Mouse (Mus musculus) heart, postnatal 0 days (tissue): ENCODE results near the gene Mtmr14. TPM values are rescaled to one million over a fixed set of nuclear protein-coding genes. Genes with fewer than 3 reads are reported as not detected.

Experiments
- ATAC-seq: fragments of 200-750 bp; cut with Nextera tagmentation; 2 replicates; pipeline ENCODE4 v1.8.0; 2017; ENCODE audit warnings: low read depth, moderate number of reproducible peaks, moderate library complexity; ENCODE audit not compliant: insufficient read depth
- DNase-seq: peaks from one replicate; pipeline ENCODE4 v3.0.0-alpha.2; 2016; ENCODE audit warnings: low spot score
- H3K27ac ChIP-seq: fragments of 300-500 bp; sonication (generic); 2 replicates; pipeline ENCODE4 v1.5.1; 2014; ENCODE audit warnings: low read depth, mild to moderate bottlenecking
- H3K27me3 ChIP-seq: fragments of 300-500 bp; sonication (generic); 2 replicates; pipeline ENCODE4 v1.6.1; 2014; ENCODE audit warnings: low read length, mixed read lengths; ENCODE audit not compliant: control insufficient read depth, insufficient read depth
- H3K36me3 ChIP-seq: fragments of 300-500 bp; sonication (generic); replicated peaks from 2 replicates; pipeline ENCODE4 v1.6.1; 2014; ENCODE audit warnings: low read length, mixed read lengths; ENCODE audit not compliant: control insufficient read depth, insufficient read depth
- H3K4me1 ChIP-seq: fragments of 300-500 bp; sonication (generic); 2 replicates; pipeline ENCODE4 v1.6.1; 2014; ENCODE audit warnings: antibody characterized with exemption; ENCODE audit not compliant: control insufficient read depth, insufficient read depth
- H3K4me2 ChIP-seq: fragments of 300-500 bp; sonication (generic); 2 replicates; pipeline ENCODE4 v1.6.1; 2014; ENCODE audit warnings: low read depth, mild to moderate bottlenecking, low read length, moderate library complexity
- H3K4me3 ChIP-seq: fragments of 300-500 bp; sonication (generic); 2 replicates; pipeline ENCODE4 v1.5.1; 2014; ENCODE audit warnings: low read depth, low read length
- H3K9ac ChIP-seq: fragments of 300-500 bp; sonication (generic); replicated peaks from 2 replicates; pipeline ENCODE4 v1.6.1; 2014; ENCODE audit warnings: low read depth, low read length, mixed read lengths
- H3K9me3 ChIP-seq: fragments of 300-500 bp; sonication (generic); replicated peaks from 2 replicates; pipeline ENCODE4 v1.6.1; 2016; ENCODE audit warnings: low read length; ENCODE audit not compliant: control insufficient read depth
- CTCF ChIP-seq: IDR thresholded peaks from 2 replicates; pipeline ENCODE4 v1.5.1; 2016; ENCODE audit warnings: antibody characterized with exemption, control low read depth, low read depth
- EP300 ChIP-seq: IDR thresholded peaks from 2 replicates; pipeline ENCODE4 v1.6.1; 2016; ENCODE audit warnings: antibody characterized with exemption, low read depth
- WGBS: fragments of 180-500 bp; shearing (Covaris S2); extraction: QIAGEN DNeasy Blood & Tissue Kit; methylation state at CpG from one replicate; pipeline ENCODE4 v1.1.7; 2014; 5-methylcytosine and 5-hydroxymethylcytosine counted together
- polyA plus RNA-seq: library from polyadenylated mRNA; unstranded; fragments of >200 nt; fragmentation: Nextera tagmentation; extraction: Ambion mirVana; gene quantifications from 2 replicates; pipeline ENCODE4 v1.2.1, GENCODE M21; 2015
- total RNA-seq: library from RNA; depleted of rRNA; stranded (reverse); fragments of >200 nt; gene quantifications from 2 replicates; pipeline ENCODE4 v1.2.3, GENCODE M21; 2014; ENCODE audit warnings: low replicate concordance; rRNA removed

Mtmr14 gene
- 26.9 and 49.5 TPM in 2 replicates for total RNA-seq
- polyA plus RNA-seq, result 14.3 and 17.5 TPM in 2 replicates

DNA sequence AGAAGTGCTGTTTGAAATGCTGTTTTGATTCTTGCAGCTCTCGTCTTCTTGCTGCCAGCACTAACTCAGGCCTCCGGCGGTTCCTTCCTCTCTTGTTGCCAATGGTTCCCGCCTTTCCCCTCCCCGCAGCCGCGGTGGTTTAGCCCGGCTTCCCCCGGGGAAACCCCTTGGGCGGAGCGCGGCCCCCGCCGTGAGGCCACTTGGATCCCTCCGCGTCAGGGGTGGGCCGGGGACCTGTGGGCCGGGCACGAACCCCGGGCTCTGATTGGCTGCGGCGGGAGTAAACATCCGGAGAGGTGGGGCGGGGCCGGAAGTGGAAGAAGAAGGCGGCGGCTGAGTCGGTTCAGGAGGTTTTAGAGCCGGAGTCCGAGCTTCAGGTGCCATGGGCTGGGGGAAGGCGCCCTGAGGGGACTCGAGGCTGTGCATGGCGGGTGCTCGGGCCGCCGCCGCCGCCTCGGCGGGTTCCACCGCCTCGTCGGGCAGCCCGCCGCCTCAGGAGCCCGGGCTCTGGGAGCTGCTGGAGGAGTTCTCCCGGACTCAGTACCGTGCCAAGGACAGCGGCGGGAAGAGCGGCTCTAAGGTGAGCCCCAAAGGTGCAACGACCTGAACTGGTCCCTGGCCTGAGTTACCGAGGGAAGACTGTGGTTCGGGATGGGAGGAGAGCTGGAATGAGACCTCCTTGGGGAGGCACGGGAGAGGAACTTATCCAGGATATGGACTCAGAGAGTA, at the start of gene Mtmr14:
Gene Mtmr14 (plus strand): TSS at position 302 of the 729 bp plus-strand sequence.
- TF ChIP-seq EP300 (peak; percentile 89), CTCF (no peak)
- peak; percentile 97 for DNase-seq
- H3K36me3 ChIP-seq, result peaks cover 6% of the 10 kb centered on the region; the same call in 1 of the 2 replicates
- peak within 1 kb of the TSS; percentile 91 for H3K4me3 ChIP-seq
- H3K9me3 ChIP-seq, result no peaks in the 10 kb centered on the region
- WGBS, result under 1% methylated on average over 48 of the region's 55 CpGs
- H3K4me1 ChIP-seq, result peaks cover 9% of the 10 kb centered on the region
- peak within 1 kb of the TSS; percentile 89 for H3K4me2 ChIP-seq
- ATAC-seq, result peak; percentile 100
- H3K27me3 ChIP-seq, result no peaks in the 10 kb centered on the region
- peak within 1 kb of the TSS; percentile 80 for H3K27ac ChIP-seq
- H3K9ac ChIP-seq, result peak within 1 kb of the TSS; percentile 89

DNA sequence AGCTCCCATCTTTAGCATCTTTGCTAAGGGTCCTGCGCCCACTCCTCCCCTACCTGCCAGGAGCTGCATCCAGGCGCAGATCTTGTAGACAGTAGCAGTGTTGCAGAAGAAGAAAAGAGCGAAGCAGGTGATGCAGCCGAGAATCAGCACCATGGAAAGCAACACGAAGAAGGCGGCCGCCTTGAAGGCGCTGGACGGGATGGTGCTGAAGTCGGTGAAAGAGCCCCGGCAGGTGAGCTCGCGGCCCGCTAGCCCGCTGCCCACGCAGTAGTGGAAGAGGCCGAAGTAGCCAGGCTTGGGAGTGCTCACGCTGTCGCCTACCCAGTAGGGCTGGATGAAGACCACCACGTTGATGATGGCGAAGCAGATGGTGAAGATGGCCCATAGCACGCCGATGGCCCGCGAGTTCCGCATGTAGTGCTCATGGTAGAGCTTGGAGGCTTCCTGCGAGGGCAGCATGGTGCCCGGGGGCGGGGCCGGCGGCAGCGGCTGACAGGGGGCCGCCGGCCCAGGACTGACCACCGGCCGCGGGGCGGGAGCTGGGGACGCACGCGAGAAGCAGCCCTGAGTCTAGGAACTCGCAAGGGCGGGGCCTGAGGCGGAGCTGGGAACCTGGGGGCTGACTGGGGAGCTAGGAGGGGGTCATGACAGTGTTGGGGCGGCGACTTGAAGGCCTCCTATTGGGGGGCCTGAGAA, 43.7 kb upstream of the Mtmr14 start:
- no peaks in the 10 kb centered on the region for H3K36me3 ChIP-seq
- no peak overlapping the region for H3K4me2 ChIP-seq
- no peak for TF ChIP-seq CTCF
- TF ChIP-seq EP300, result no peak
- H3K4me3 ChIP-seq, result no peak overlapping the region
- H3K4me1 ChIP-seq, result peaks cover 7% of the 10 kb centered on the region; the same call in 1 of the 2 replicates
- H3K27ac ChIP-seq, result no peak overlapping the region
- peaks cover 48% of the 10 kb centered on the region for H3K27me3 ChIP-seq
- no peak overlapping the region for H3K9ac ChIP-seq
- 3% methylated on average over 45 of the region's 46 CpGs for WGBS
- H3K9me3 ChIP-seq, result no peaks in the 10 kb centered on the region
- DNase-seq (peak; percentile 30), ATAC-seq (peak; percentile 36; the same call in 1 of the 2 replicates)

DNA sequence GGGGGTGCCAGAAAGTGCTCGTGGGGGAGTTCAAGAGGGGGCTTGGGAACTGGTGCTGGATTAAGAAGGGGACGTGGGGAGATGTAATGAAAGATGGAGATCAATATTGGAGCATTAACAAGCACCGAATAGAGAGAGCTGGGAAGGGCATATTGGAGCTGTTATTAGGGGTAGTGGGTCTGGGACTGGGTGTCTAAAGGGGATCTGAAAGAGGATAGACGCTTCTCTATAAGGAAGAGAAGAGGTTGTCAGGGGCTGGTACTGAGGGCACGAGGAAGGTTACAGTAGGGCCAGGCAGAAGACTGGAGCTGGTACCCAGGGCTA, 43.2 kb upstream of the Mtmr14 start:
- H3K9me3 ChIP-seq, result no peaks in the 10 kb centered on the region
- TF ChIP-seq EP300 (no peak), CTCF (no peak)
- peak overlapping the region; percentile 50 for H3K4me3 ChIP-seq
- WGBS, result 5% methylated on average over 5 of the region's 5 CpGs
- no peak overlapping the region for H3K9ac ChIP-seq
- no peak for DNase-seq
- peak overlapping the region; percentile 62 for H3K4me2 ChIP-seq
- peaks cover 48% of the 10 kb centered on the region for H3K27me3 ChIP-seq
- no peak overlapping the region for H3K27ac ChIP-seq
- H3K36me3 ChIP-seq, result no peaks in the 10 kb centered on the region
- H3K4me1 ChIP-seq, result peaks cover 7% of the 10 kb centered on the region; the same call in 1 of the 2 replicates
- no peak for ATAC-seq

DNA sequence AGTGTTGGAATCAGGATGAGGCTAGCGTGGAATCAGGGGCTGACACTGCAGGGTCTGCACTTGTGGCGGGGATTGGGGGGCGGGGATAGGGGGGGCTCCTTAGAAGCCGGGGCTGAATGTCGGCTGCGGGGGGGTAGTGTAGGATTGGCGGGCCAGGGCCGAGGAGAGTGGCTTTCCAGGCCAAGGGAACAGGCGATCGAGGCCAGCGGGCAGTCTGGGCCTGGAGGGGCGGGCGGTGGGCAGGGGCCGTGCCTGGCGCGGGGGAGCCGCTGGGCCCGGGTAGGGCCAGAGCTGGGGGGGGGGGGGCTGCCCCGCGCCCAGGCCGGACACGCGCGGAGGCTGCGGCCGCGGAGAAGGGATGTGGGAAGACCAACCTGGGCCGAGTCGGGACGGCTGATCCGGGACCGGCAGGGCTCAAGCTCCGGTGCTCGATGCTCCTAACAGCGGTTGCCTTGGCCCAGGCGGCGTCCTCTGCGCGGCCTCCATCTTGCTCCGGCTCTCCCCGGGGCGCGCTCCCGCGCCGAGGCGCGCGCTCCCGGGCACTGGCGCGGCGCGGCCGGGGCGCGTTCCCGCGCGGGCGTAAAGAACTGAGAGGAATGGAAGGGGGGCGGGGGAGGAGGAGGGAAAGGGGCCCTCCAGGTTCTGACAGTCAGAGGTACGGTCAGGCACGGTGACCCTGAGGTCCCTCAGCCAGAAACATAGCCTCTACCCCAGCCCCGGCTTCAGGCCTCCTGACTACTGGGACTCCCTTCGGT, 42.6 kb upstream of the Mtmr14 start, which contains the start of gene Lhfpl4:
Gene Lhfpl4 (minus strand): TSS at position 544 of the 755 bp plus-strand sequence.
- TF ChIP-seq CTCF, result no peak
- TF ChIP-seq EP300, result no peak
- 2% methylated on average over 37 of the region's 66 CpGs for WGBS
- Histone ChIP-seq H3K4me1 (peaks cover 7% of the 10 kb centered on the region; the same call in 1 of the 2 replicates), H3K9me3 (no peaks in the 10 kb centered on the region), H3K27me3 (peaks cover 48% of the 10 kb centered on the region), H3K4me3 (peak within 1 kb of the TSS; percentile 50), H3K9ac (no peak within 1 kb of the TSS), H3K27ac (no peak within 1 kb of the TSS), H3K4me2 (peak within 1 kb of the TSS; percentile 62), H3K36me3 (no peaks in the 10 kb centered on the region)
- ATAC-seq (no peak), DNase-seq (no peak)

DNA sequence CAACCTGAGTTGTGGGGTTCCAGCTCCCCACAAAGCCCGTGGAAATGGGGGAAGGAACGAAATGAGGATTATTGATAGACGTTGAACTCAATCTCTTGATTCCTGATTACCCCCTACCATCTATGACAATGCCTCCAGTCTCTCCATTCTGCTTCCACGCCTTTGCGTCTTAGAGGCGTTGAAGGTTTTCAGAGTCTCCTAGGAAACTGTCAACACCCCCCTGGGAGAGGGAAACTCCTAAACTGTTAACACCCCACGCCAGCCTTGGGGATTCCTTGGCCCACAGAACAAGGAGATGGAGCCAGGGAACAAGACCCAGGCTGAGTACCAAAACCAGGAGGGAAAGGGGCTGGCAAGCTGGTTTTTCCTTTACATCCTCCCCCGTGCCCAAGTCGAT, 42.0 kb upstream of the Mtmr14 start:
- Histone ChIP-seq H3K4me2 (peak overlapping the region; percentile 62; the same call in 1 of the 2 replicates), H3K27ac (no peak overlapping the region), H3K9me3 (no peaks in the 10 kb centered on the region), H3K4me1 (peaks cover 7% of the 10 kb centered on the region; the same call in 1 of the 2 replicates), H3K9ac (no peak overlapping the region), H3K36me3 (no peaks in the 10 kb centered on the region), H3K27me3 (peaks cover 48% of the 10 kb centered on the region), H3K4me3 (peak overlapping the region; percentile 50; the same call in 1 of the 2 replicates)
- TF ChIP-seq EP300, result no peak
- TF ChIP-seq CTCF, result no peak
- DNase-seq (no peak), ATAC-seq (no peak)
- WGBS, result 14% methylated on average over 9 of the region's 9 CpGs
